In the genomic region with DNA sequence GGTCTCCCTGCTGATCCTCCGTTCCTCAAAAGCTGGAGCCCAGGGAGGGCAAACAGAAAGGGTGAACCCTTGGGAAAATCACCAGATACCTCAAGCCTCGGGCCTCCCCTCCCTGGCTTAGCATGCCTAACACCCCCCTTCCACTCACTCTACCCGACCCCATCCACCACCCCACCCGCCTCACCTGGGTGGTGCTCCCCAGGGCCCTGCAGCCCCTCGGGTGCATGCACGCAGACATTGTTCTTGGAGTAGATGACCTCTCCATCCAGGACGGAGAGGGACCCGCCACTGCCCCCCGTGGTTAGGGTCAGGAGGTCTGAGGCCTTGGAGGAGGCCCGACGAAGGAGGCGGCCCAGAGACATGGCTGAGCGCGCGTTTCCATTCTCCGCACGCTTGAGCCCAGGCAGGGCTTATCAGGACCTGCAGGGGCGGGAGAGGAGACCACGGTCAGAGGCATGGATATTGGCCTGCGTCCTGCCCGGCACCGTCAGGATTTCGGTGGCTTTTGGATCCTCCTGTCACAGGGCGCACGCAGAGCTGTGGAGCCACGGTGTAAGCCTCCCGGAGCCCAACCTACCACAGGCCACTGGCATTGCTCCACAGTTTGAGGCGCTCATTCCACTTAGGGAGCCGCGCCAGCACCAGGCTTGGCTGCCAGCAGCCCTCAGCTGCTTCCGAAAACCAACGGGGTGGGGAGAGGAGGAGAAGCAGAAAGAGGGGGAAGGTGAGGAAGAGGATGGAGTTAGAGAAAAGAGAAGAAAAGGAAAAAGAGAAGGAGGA, we compare ENCODE assay signal across 9 mouse cellular contexts. TPM values are rescaled to one million over a fixed set of nuclear protein-coding genes. Genes with fewer than 3 reads are reported as not detected.
DNase-seq lines count a peak whose midpoint lies in the region; ATAC-seq and TF ChIP-seq lines count a peak whose summit lies in the region.
"Had no signal": no experiment of that assay in that cellular context is flagged by ENCODE, and none has a peak within 500 bp of the region (broad histone marks: within the 10 kb centered on the region; RNA-seq: fewer than 3 reads in every experiment).

No protein-coding gene starts in this region.

- no peak for TF ChIP-seq EP300 in heart, adult 2 months (IDR thresholded peaks at IDR 0.05; ENCODE audit: insufficient read depth, low read depth, low read length)

- H3K4me2 ChIP-seq in liver, embryonic 12.5 days: no peak overlapping the region
- no peak overlapping the region for H3K4me2 ChIP-seq in neural tube, embryonic 15.5 days
- H3K4me2 ChIP-seq: neural tube, embryonic 12.5 days had no signal

- H3K27ac ChIP-seq in liver, adult 2 months (replicated peaks; ENCODE audit: insufficient read depth, low read depth, low read length): no peak overlapping the region
- no peak overlapping the region for H3K27ac ChIP-seq in liver, embryonic 12.5 days
- no peak overlapping the region for H3K27ac ChIP-seq in heart, adult 2 months
- no peak overlapping the region for H3K27ac ChIP-seq in left cerebral cortex, adult 2 months
- peak overlapping the region; percentile 65 for H3K27ac ChIP-seq in neural tube, embryonic 15.5 days (replicated peaks)
- H3K27ac ChIP-seq: neural tube, embryonic 12.5 days had no signal

- intact Hi-C loops in heart, adult 2 months (cut with DNase I): no loop called here
- intact Hi-C loops in left cerebral cortex, adult 2 months (cut with DNase I): no loop called here

- TF ChIP-seq POLR2A in liver, adult 2 months (IDR thresholded peaks at IDR 0.05; ENCODE audit: extremely low read depth, insufficient read depth, low read length): no peak
- no peak for TF ChIP-seq POLR2A in heart, adult 2 months (IDR thresholded peaks at IDR 0.05; ENCODE audit: insufficient read depth, low read depth, low read length)

- H3K9me3 ChIP-seq in liver, embryonic 12.5 days (replicated peaks): no peaks in the 10 kb centered on the region
- no peaks in the 10 kb centered on the region for H3K9me3 ChIP-seq in neural tube, embryonic 15.5 days (replicated peaks)
- H3K9me3 ChIP-seq: neural tube, embryonic 12.5 days had no signal

- DNase-seq in liver, adult 2 months (ENCODE audit: extremely low read depth, low read depth, low spot score): peak; percentile 75
- peak; percentile 95 for DNase-seq in cerebellum, adult 9-11 months
- DNase-seq in heart, adult 2 months: peak; percentile 84 to 86
- DNase-seq in left cerebral cortex, adult 2 months (ENCODE audit: extremely low spot score in 1 of 2, low spot score in 2 of 2): peak; percentile 62 to 72

- H3K4me1 ChIP-seq in liver, adult 2 months (ENCODE audit: control insufficient read depth, insufficient read depth, low read length): peaks cover 16% of the 10 kb centered on the region; the same call in 1 of the 2 replicates
- H3K4me1 ChIP-seq in liver, embryonic 12.5 days: peaks cover 31% of the 10 kb centered on the region
- peaks cover 5% of the 10 kb centered on the region for H3K4me1 ChIP-seq in heart, adult 2 months (ENCODE audit: control insufficient read depth, insufficient read depth, low read length)
- H3K4me1 ChIP-seq in neural tube, embryonic 15.5 days: peaks cover 59% of the 10 kb centered on the region

- TF ChIP-seq CTCF in liver, adult 2 months (IDR thresholded peaks at IDR 0.05; ENCODE audit: low read depth, low read length): no peak
- TF ChIP-seq CTCF in heart, adult 2 months (IDR thresholded peaks at IDR 0.05): no peak
- no peak for TF ChIP-seq CTCF in left cerebral cortex, adult 2 months (IDR thresholded peaks at IDR 0.05)

- no peaks in the 10 kb centered on the region for H3K36me3 ChIP-seq in liver, adult 2 months (ENCODE audit: control insufficient read depth, insufficient read depth, low read length)
- peaks cover 15% of the 10 kb centered on the region; the same call in 1 of the 2 replicates for H3K36me3 ChIP-seq in liver, embryonic 12.5 days
- H3K36me3 ChIP-seq in heart, adult 2 months (ENCODE audit: control insufficient read depth, insufficient read depth, low read length): no peaks in the 10 kb centered on the region
- peaks cover 25% of the 10 kb centered on the region for H3K36me3 ChIP-seq in neural tube, embryonic 15.5 days

- no peaks in the 10 kb centered on the region for H3K27me3 ChIP-seq in liver, adult 2 months (ENCODE audit: control insufficient read depth, insufficient read depth, low read length)
- H3K27me3 ChIP-seq in liver, embryonic 12.5 days (replicated peaks): 0 out of 2 replicates have a peak, but pooled peaks cover 4% of the 10 kb centered on the region
- H3K27me3 ChIP-seq in heart, adult 2 months (ENCODE audit: control insufficient read depth, insufficient read depth, low read length): no peaks in the 10 kb centered on the region
- H3K27me3 ChIP-seq in neural tube, embryonic 15.5 days (replicated peaks): no peaks in the 10 kb centered on the region
- H3K27me3 ChIP-seq: neural tube, embryonic 12.5 days had no signal

- ATAC-seq in liver, embryonic 12.5 days: no peak
- ATAC-seq in neural tube, embryonic 15.5 days (ENCODE audit: low FRiP score): no peak
- ATAC-seq in erythroblast, adult 5-6 weeks (replicated peaks; ENCODE audit: low FRiP score, poor library complexity, severe bottlenecking): no peak
- ATAC-seq in megakaryocyte-erythroid progenitor cell, adult 5-6 weeks (replicated peaks; ENCODE audit: low FRiP score, low TSS enrichment, poor library complexity, severe bottlenecking): no peak

- no peak overlapping the region for H3K4me3 ChIP-seq in liver, adult 2 months (ENCODE audit: insufficient read depth, low read depth, low read length)
- no peak overlapping the region for H3K4me3 ChIP-seq in liver, embryonic 12.5 days
- no peak overlapping the region for H3K4me3 ChIP-seq in heart, adult 2 months
- H3K4me3 ChIP-seq in left cerebral cortex, adult 2 months: peak overlapping the region; percentile 13; the same call in 1 of the 2 replicates
- H3K4me3 ChIP-seq in neural tube, embryonic 15.5 days (replicated peaks): no peak overlapping the region
- H3K4me3 ChIP-seq: neural tube, embryonic 12.5 days had no signal

- no peak overlapping the region for H3K9ac ChIP-seq in liver, adult 2 months (ENCODE audit: low read depth, low read length)
- no peak overlapping the region for H3K9ac ChIP-seq in liver, embryonic 12.5 days
- H3K9ac ChIP-seq in heart, adult 2 months (ENCODE audit: low read depth, low read length): peak overlapping the region; percentile 27; the same call in 1 of the 2 replicates
- H3K9ac ChIP-seq in neural tube, embryonic 15.5 days (replicated peaks): no peak overlapping the region
- H3K9ac ChIP-seq: neural tube, embryonic 12.5 days had no signal

- WGBS in liver, adult 2 months: 53% methylated on average over 32 of the region's 32 CpGs
- 72% methylated on average over 32 of the region's 32 CpGs for WGBS in liver, embryonic 12.5 days (ENCODE audit: insufficient replicate concordance)
- WGBS in heart, adult 2 months: 48% methylated on average over 32 of the region's 32 CpGs
- WGBS in neural tube, embryonic 15.5 days: 62% methylated on average over 32 of the region's 32 CpGs

- H3K79me2 ChIP-seq in liver, adult 2 months (ENCODE audit: control insufficient read depth, insufficient read depth, low read length): no peaks in the 10 kb centered on the region
- no peaks in the 10 kb centered on the region for H3K79me2 ChIP-seq in heart, adult 2 months (replicated peaks; ENCODE audit: control insufficient read depth, insufficient read depth, low read length)

RNA-seq across cellular contexts. Expression of a gene that starts 17.8 kb away (rescaled TPM):
- total RNA-seq in liver, adult 2 months (2014; rRNA removed): 4.6 and 5.5 TPM in 2 replicates
- 8.5 and 9.5 TPM in 2 replicates for polyA plus RNA-seq in liver, adult 2 months (2012; rRNA removed)
- polyA plus RNA-seq in liver, embryonic 12.5 days (2016; fragmentation: Nextera tagmentation; extraction: Ambion mirVana): 1.8 and 2.0 TPM in 2 replicates
- 10 to 100 TPM; 61.0 to 73.7 TPM for total RNA-seq in heart, adult 2 months (2021)
- 26.0 and 53.7 TPM in 2 replicates for polyA plus RNA-seq in heart, adult 2 months (2012; rRNA removed)
- total RNA-seq in left cerebral cortex, adult 2 months (2021): 10 to 100 TPM; 25.2 to 34.6 TPM
- polyA plus RNA-seq in neural tube, embryonic 15.5 days (2015; fragmentation: Nextera tagmentation; extraction: Ambion mirVana): 43.9 and 47.4 TPM in 2 replicates
- total RNA-seq in erythroblast, adult 5-6 weeks (2015; ENCODE audit: low replicate concordance): 0.38 TPM in 1 of 2 replicates, not detected in the other
- total RNA-seq in erythroblast, adult 5-6 weeks (2017; ENCODE audit: low replicate concordance): 0.09 and 0.42 TPM in 2 replicates
- 0.35 and 1.2 TPM in 2 replicates for total RNA-seq in megakaryocyte-erythroid progenitor cell, adult 5-6 weeks (2014; fragmentation: Nextera tagmentation)
- 0.61 and 2.0 TPM in 2 replicates for total RNA-seq in megakaryocyte-erythroid progenitor cell, adult 5-6 weeks (2017)

RNA-seq across cellular contexts. Expression of a gene that starts 17.9 kb away (rescaled TPM):
- total RNA-seq in liver, adult 2 months (2014; rRNA removed): 0.07 and 0.09 TPM in 2 replicates
- 0.04 TPM in 1 of 2 replicates, not detected in the other for polyA plus RNA-seq in liver, adult 2 months (2012; rRNA removed)
- polyA plus RNA-seq in liver, embryonic 12.5 days (2016; fragmentation: Nextera tagmentation; extraction: Ambion mirVana): 1.8 and 2.4 TPM in 2 replicates
- under 1 TPM in 1 of 2 experiments, not detected in 1; 0.21 TPM for total RNA-seq in heart, adult 2 months (2021)
- polyA plus RNA-seq in heart, adult 2 months (2012; rRNA removed): 0.44 and 0.59 TPM in 2 replicates
- total RNA-seq in left cerebral cortex, adult 2 months (2021): 1 to 10 TPM; 1.3 to 1.5 TPM
- 12.6 and 13.2 TPM in 2 replicates for polyA plus RNA-seq in neural tube, embryonic 15.5 days (2015; fragmentation: Nextera tagmentation; extraction: Ambion mirVana)
- total RNA-seq in erythroblast, adult 5-6 weeks (2015; ENCODE audit: low replicate concordance): not detected in 2 replicates
- total RNA-seq in erythroblast, adult 5-6 weeks (2017; ENCODE audit: low replicate concordance): 0.56 and 1.5 TPM in 2 replicates
- total RNA-seq in megakaryocyte-erythroid progenitor cell, adult 5-6 weeks (2014; fragmentation: Nextera tagmentation): 6.4 and 8.6 TPM in 2 replicates
- 4.3 and 13.1 TPM in 2 replicates for total RNA-seq in megakaryocyte-erythroid progenitor cell, adult 5-6 weeks (2017)

RNA-seq across cellular contexts. Expression of a gene that starts 57.2 kb away (rescaled TPM):
- 22.4 and 49.3 TPM in 2 replicates for total RNA-seq in liver, adult 2 months (2014; rRNA removed)
- polyA plus RNA-seq in liver, adult 2 months (2012; rRNA removed): 108 and 119 TPM in 2 replicates
- polyA plus RNA-seq in liver, embryonic 12.5 days (2016; fragmentation: Nextera tagmentation; extraction: Ambion mirVana): 26.4 and 27.3 TPM in 2 replicates
- 100 to 1,000 TPM in 1 of 2 experiments, 10 to 100 TPM in 1; 89.3 to 102 TPM for total RNA-seq in heart, adult 2 months (2021)
- polyA plus RNA-seq in heart, adult 2 months (2012; rRNA removed): 165 and 186 TPM in 2 replicates
- 100 to 1,000 TPM; 241 to 268 TPM for total RNA-seq in left cerebral cortex, adult 2 months (2021)
- 102 and 105 TPM in 2 replicates for polyA plus RNA-seq in neural tube, embryonic 15.5 days (2015; fragmentation: Nextera tagmentation; extraction: Ambion mirVana)
- total RNA-seq in erythroblast, adult 5-6 weeks (2015; ENCODE audit: low replicate concordance): 4.6 and 10.6 TPM in 2 replicates
- total RNA-seq in erythroblast, adult 5-6 weeks (2017; ENCODE audit: low replicate concordance): 5.5 and 7.1 TPM in 2 replicates
- total RNA-seq in megakaryocyte-erythroid progenitor cell, adult 5-6 weeks (2014; fragmentation: Nextera tagmentation): 33.7 and 44.1 TPM in 2 replicates
- 22.6 and 34.2 TPM in 2 replicates for total RNA-seq in megakaryocyte-erythroid progenitor cell, adult 5-6 weeks (2017)
